Mouse (Mus musculus): Measurements from ENCODE around the gene Hrh2. TPM values are rescaled to one million over a fixed set of nuclear protein-coding genes. Genes with fewer than 3 reads are reported as not detected.

The Hrh2 gene
- polyA plus RNA-seq, 1 experiment from 2014 or later: 2.6 TPM

- ATAC-seq (ENCODE audit: low FRiP score, low TSS enrichment): no peak
- no peaks in the 10 kb centered on the region for H3K9me3 ChIP-seq (ENCODE audit: control insufficient read depth, low read length)
Observed at GRCm38 (mm10) chr13:54277406-54277805, 85.5 kb downstream of the Hrh2 start.

DNA sequence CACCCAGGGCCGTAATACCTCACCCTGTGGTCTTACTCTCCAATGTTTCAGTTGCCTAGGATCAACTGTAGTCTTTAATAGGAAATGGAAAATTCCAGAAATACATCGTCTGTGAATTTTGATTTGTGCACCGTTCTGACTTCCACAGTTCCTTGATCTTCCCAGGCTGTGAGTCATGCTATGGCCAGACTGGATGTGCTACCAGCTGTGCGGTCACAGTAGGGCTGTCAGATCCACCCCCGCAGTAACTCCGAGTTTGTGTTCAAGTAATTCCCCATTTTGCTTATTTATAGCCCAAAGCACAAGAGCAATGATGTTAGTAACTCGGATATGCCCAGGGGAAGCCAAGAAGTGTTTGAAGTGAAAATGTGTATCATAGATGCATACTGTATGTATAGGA lies 88.4 kb downstream of the Hrh2 start:
- 55% methylated on average over 7 of the region's 7 CpGs for WGBS
- no peak overlapping the region for H3K9ac ChIP-seq (ENCODE audit: low read length)
- TF ChIP-seq EP300 (optimal IDR thresholded peaks at IDR 0.05) (no peak), CTCF (IDR thresholded peaks at IDR 0.05; ENCODE audit: low read depth) (no peak)
- H3K4me2 ChIP-seq (replicated peaks; ENCODE audit: low read depth): no peak overlapping the region
- no peak overlapping the region for H3K4me3 ChIP-seq (ENCODE audit: low read depth, low read length)
- no peaks in the 10 kb centered on the region for H3K9me3 ChIP-seq (ENCODE audit: control insufficient read depth, low read length)
- H3K27me3 ChIP-seq (ENCODE audit: control insufficient read depth, insufficient read depth, low read length): no peaks in the 10 kb centered on the region
- ATAC-seq (ENCODE audit: low FRiP score, low TSS enrichment) (no peak), DNase-seq (ENCODE audit: low spot score) (no peak)
- no peaks in the 10 kb centered on the region for H3K36me3 ChIP-seq (ENCODE audit: control insufficient read depth, insufficient read depth, low read length)
- no peaks in the 10 kb centered on the region for H3K4me1 ChIP-seq (replicated peaks; ENCODE audit: control insufficient read depth, insufficient read depth)
- no peak overlapping the region for H3K27ac ChIP-seq (replicated peaks)

More at GRCm38 (mm10) chr13:54277406-54277805, 85.5 kb downstream of the Hrh2 start:
- WGBS: 84% methylated on average over 6 of the region's 6 CpGs
- Histone ChIP-seq H3K4me3 (ENCODE audit: low read depth, low read length) (no peak overlapping the region), H3K27me3 (ENCODE audit: control insufficient read depth, insufficient read depth, low read length) (no peaks in the 10 kb centered on the region), H3K9ac (ENCODE audit: low read length) (no peak overlapping the region), H3K27ac (replicated peaks) (no peak overlapping the region), H3K36me3 (ENCODE audit: control insufficient read depth, insufficient read depth, low read length) (no peaks in the 10 kb centered on the region), H3K4me1 (replicated peaks; ENCODE audit: control insufficient read depth, insufficient read depth) (no peaks in the 10 kb centered on the region), H3K4me2 (replicated peaks; ENCODE audit: low read depth) (no peak overlapping the region)
- DNase-seq (ENCODE audit: low spot score): no peak
- TF ChIP-seq CTCF (IDR thresholded peaks at IDR 0.05; ENCODE audit: low read depth) (no peak), EP300 (optimal IDR thresholded peaks at IDR 0.05) (no peak)

- no peak for DNase-seq (ENCODE audit: low spot score)
- WGBS: 63% methylated on average over 7 of the region's 7 CpGs
- Histone ChIP-seq H3K36me3 (ENCODE audit: control insufficient read depth, insufficient read depth, low read length) (no peaks in the 10 kb centered on the region), H3K9me3 (ENCODE audit: control insufficient read depth, low read length) (no peaks in the 10 kb centered on the region), H3K4me1 (replicated peaks; ENCODE audit: control insufficient read depth, insufficient read depth) (no peaks in the 10 kb centered on the region), H3K4me3 (ENCODE audit: low read depth, low read length) (no peak overlapping the region), H3K9ac (ENCODE audit: low read length) (no peak overlapping the region), H3K27me3 (ENCODE audit: control insufficient read depth, insufficient read depth, low read length) (no peaks in the 10 kb centered on the region), H3K4me2 (replicated peaks; ENCODE audit: low read depth) (no peak overlapping the region), H3K27ac (replicated peaks) (no peak overlapping the region)
- TF ChIP-seq CTCF (IDR thresholded peaks at IDR 0.05; ENCODE audit: low read depth) (no peak), EP300 (optimal IDR thresholded peaks at IDR 0.05) (no peak)
- ATAC-seq (ENCODE audit: low FRiP score, low TSS enrichment): no peak
Observed at GRCm38 (mm10) chr13:54281149-54281548, 89.2 kb downstream of the Hrh2 start.

GRCm38 (mm10) chr13:54281623-54282022 lies 89.7 kb downstream of the Hrh2 start:
- Histone ChIP-seq H3K9me3 (ENCODE audit: control insufficient read depth, low read length) (no peaks in the 10 kb centered on the region), H3K4me1 (replicated peaks; ENCODE audit: control insufficient read depth, insufficient read depth) (no peaks in the 10 kb centered on the region), H3K4me2 (replicated peaks; ENCODE audit: low read depth) (no peak overlapping the region), H3K4me3 (ENCODE audit: low read depth, low read length) (no peak overlapping the region), H3K27ac (replicated peaks) (no peak overlapping the region), H3K9ac (ENCODE audit: low read length) (no peak overlapping the region), H3K36me3 (ENCODE audit: control insufficient read depth, insufficient read depth, low read length) (no peaks in the 10 kb centered on the region), H3K27me3 (ENCODE audit: control insufficient read depth, insufficient read depth, low read length) (no peaks in the 10 kb centered on the region)
- 37% methylated on average over 8 of the region's 8 CpGs for WGBS
- ATAC-seq (ENCODE audit: low FRiP score, low TSS enrichment) (no peak), DNase-seq (ENCODE audit: low spot score) (no peak)
- TF ChIP-seq EP300 (optimal IDR thresholded peaks at IDR 0.05) (no peak), CTCF (IDR thresholded peaks at IDR 0.05; ENCODE audit: low read depth) (no peak)

DNA sequence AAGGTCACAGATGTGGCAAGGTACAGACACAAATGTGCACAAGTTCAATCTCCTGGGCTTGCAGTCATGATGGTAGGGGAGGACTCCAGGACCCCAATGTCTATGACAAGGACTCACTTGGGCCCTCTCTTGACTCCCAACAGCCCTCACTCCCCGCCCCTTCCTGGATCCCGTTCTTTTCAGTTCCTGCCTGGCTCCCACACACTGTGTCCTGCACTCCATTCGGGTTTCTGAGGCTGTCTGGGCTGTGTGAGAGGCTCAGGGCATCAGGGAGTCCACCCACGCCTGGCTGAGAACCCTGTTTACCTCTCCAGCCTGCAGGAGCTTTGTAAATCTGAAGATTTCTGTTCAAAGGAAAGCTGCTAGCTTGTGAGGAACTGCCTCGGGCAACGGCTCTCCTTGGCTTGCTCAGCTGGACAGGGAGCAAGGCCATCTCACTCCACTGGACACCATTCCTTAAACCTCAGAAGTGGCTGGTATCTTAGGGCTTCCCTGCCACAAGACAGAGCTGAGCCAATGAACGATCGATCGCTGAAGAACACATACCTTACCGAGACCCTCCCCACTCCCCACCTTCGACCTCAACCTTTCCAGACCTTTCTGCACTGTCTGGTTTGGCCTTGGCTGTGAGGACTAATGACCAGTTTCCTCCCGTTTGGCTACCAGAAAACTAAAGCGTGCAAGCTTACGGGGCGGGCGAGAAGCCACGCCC lies 90.4 kb downstream of the Hrh2 start:
- Histone ChIP-seq H3K4me1 (replicated peaks; ENCODE audit: control insufficient read depth, insufficient read depth) (no peaks in the 10 kb centered on the region), H3K4me2 (replicated peaks; ENCODE audit: low read depth) (peak overlapping the region; percentile 32), H3K9ac (ENCODE audit: low read length) (no peak overlapping the region), H3K9me3 (ENCODE audit: control insufficient read depth, low read length) (no peaks in the 10 kb centered on the region), H3K27ac (replicated peaks) (no peak overlapping the region), H3K4me3 (ENCODE audit: low read depth, low read length) (no peak overlapping the region), H3K36me3 (ENCODE audit: control insufficient read depth, insufficient read depth, low read length) (no peaks in the 10 kb centered on the region), H3K27me3 (ENCODE audit: control insufficient read depth, insufficient read depth, low read length) (no peaks in the 10 kb centered on the region)
- TF ChIP-seq EP300 (optimal IDR thresholded peaks at IDR 0.05) (no peak), CTCF (IDR thresholded peaks at IDR 0.05; ENCODE audit: low read depth) (no peak)
- DNase-seq (ENCODE audit: low spot score): no peak
- WGBS: 17% methylated on average over 17 of the region's 17 CpGs
- 0 out of 2 replicates have a peak, but pooled peaks have one; percentile 26 for ATAC-seq (ENCODE audit: low FRiP score, low TSS enrichment)

- H3K9me3 ChIP-seq (ENCODE audit: control insufficient read depth, low read length): no peaks in the 10 kb centered on the region
- H3K4me2 ChIP-seq (replicated peaks; ENCODE audit: low read depth): peak overlapping the region; percentile 32
- no peak overlapping the region for H3K27ac ChIP-seq (replicated peaks)
- H3K4me1 ChIP-seq (replicated peaks; ENCODE audit: control insufficient read depth, insufficient read depth): no peaks in the 10 kb centered on the region
- H3K9ac ChIP-seq (ENCODE audit: low read length): no peak overlapping the region
- H3K36me3 ChIP-seq (ENCODE audit: control insufficient read depth, insufficient read depth, low read length): no peaks in the 10 kb centered on the region
- no peak for TF ChIP-seq EP300 (optimal IDR thresholded peaks at IDR 0.05)
- no peak for TF ChIP-seq CTCF (IDR thresholded peaks at IDR 0.05; ENCODE audit: low read depth)
- H3K27me3 ChIP-seq (ENCODE audit: control insufficient read depth, insufficient read depth, low read length): no peaks in the 10 kb centered on the region
- ATAC-seq (ENCODE audit: low FRiP score, low TSS enrichment) (0 out of 2 replicates have a peak, but pooled peaks have one; percentile 8), DNase-seq (ENCODE audit: low spot score) (peak; percentile 36)
- no peak overlapping the region for H3K4me3 ChIP-seq (ENCODE audit: low read depth, low read length)
- WGBS: 6% methylated on average over 10 of the region's 10 CpGs
Observed at GRCm38 (mm10) chr13:54282861-54283206, 90.9 kb downstream of the Hrh2 start.

Other genes with a start within 250 kb of the Hrh2 start
- gene Drd1, start 136.4 kb upstream of the Hrh2 start, polyA plus RNA-seq (2015; fragmentation: Nextera tagmentation; extraction: Ambion mirVana): 0.11 and 0.21 TPM in 2 replicates
- gene Sfxn1, start 120.3 kb upstream of the Hrh2 start, polyA plus RNA-seq (2015; fragmentation: Nextera tagmentation; extraction: Ambion mirVana): 34.5 TPM in 2 replicates
- gene Cplx2, start 179.2 kb downstream of the Hrh2 start, polyA plus RNA-seq (2015; fragmentation: Nextera tagmentation; extraction: Ambion mirVana): 1.8 and 1.9 TPM in 2 replicates

Measured in stomach, postnatal 0 days (tissue).